Mouse (Mus musculus) cerebellum, adult 11-12 months (tissue): ENCODE measurements around the gene Rho.

ENCODE experiments used
- DNase-seq: peaks from one replicate; pipeline ENCODE4 v3.0.0; 2022

Gene Rho

GRCm38 (mm10) chr6:115915601-115916445, 15.7 kb upstream of the Rho start:
- DNase-seq = peak; percentile 79

DNA sequence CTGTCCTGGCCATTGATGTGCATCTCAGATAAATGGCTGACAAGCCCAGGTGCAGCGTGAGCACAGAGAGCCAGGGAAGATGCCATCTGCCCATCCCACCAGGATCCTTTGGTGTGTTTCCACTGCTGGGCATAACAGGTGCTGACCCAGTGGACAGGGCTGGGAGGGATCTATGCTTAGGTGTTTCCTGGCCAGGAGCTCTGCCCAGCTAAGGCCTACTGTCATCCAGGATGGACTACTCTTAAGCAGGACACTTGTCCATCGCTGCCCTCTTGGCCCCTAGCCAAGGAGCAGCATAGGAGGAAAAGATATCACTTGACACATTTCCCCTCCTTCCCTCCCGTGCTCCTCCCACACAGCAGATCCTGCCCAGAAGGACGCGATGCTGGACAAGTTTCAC, 14.9 kb upstream of the Rho start:
- peak; percentile 78 for DNase-seq

GRCm38 (mm10) chr6:115918615-115919014, 12.9 kb upstream of the Rho start:
- no peak for DNase-seq

- DNase-seq = no peak
Measured at GRCm38 (mm10) chr6:115919876-115920275, 11.7 kb upstream of the Rho start.

DNA sequence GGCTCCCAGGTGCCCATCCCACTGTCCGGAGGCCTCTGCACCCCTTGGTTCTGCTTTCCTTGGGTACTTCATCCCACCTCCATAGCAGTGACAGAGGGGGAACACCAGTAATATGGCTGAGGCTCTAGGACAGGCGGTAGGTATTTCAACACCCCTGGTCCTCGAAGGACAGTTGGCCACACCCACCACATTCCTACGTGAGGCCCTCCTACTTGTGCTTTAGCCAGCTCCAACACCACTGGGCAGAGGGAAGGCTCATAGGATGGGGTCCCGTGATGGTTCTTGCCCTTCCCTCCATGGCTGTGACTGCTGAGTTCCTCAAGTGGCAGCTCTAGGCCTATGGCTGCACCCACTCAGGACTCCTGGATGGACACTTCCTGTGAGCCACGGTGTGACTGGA, 6.7 kb upstream of the Rho start:
- no peak for DNase-seq

- DNase-seq = no peak
Measured at GRCm38 (mm10) chr6:115926416-115926815, 5.1 kb upstream of the Rho start.

DNA sequence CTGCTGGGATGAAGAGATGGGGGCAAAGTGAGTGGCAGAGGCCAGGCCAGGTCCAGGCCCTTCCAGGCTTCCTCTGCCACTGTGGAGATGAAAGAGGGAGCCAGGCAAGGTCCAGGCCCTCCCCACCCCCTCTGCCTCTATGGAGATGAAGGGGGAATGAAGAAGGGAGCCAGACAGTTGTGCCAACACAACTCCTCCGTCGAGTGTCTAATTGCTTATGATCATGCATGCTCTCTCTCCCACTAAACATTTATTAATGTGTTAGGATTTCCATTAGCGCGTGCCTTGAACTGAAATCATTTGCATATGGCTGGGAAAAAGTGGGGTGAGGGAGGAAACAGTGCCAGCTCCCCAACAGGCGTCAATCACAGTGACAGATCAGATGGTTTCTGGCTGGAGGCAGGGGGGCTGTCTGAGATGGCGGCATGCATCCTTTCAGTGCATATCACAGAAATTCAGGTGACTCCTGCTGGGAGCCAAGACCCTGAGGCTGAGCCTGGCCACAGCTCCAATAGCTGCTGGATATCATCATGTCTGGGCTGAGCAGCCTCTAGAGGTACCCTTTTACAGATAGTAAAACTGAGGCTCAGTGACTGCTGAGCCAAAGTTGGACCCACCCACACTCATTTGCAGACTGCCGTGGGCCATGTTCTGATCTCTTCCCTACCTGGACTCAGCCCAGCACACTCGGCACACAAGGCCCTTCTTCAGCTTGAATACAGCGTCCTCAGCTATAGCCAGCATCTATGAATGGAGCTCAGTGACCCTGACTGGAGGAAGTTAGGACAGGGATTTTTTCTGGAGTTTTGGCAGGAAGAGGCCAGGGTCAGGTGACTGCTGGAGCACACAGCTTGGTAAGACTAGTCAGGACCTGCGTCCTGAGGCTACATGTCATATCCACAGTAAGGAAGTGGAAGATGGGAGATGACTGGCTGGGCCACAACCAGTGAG, 4.0 kb upstream of the Rho start:
- no peak for DNase-seq

GRCm38 (mm10) chr6:115930018-115930417, 1.5 kb upstream of the Rho start:
- no peak for DNase-seq

DNA sequence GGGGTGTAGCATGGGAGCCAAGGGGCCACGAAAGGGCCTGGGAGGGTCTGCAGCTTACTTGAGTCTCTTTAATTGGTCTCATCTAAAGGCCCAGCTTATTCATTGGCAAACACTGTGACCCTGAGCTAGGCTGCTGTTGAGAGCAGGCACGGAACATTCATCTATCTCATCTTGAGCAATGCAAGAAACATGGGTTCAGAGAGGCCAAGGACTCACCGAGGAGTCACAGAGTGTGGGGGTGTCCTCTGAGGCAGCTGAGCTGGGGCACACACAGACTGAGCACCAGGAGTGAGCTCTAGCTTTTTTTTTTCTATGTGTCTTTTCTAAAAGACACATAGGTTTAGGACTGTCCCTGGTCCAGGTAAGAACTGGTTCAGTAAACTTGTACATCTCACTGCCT, 843 bp downstream of the Rho start:
- no peak for DNase-seq

- no peak for DNase-seq
Measured at GRCm38 (mm10) chr6:115935544-115935943, 4.0 kb downstream of the Rho start.

GRCm38 (mm10) chr6:115938011-115938410, 6.5 kb downstream of the Rho start:
- DNase-seq = no peak

DNA sequence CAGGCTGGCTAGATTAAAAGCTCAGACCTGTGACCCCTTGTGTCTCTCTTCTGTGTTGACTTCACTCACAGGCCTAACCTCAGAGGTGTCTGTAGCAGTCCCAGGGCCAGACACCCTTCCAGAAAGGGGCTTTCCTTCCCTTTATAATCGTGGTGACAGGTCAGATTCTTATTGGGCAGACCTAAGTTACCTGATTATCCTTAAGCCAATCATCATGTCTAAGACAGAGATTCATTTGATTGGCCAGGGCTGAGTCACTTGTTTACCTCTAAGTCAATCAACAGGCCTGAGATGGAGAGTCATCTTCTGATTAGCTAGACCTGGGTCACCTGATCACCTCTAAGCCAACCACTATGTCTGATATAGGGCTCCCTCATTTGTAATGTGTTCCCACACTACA, 7.2 kb downstream of the Rho start:
- no peak for DNase-seq

DNA sequence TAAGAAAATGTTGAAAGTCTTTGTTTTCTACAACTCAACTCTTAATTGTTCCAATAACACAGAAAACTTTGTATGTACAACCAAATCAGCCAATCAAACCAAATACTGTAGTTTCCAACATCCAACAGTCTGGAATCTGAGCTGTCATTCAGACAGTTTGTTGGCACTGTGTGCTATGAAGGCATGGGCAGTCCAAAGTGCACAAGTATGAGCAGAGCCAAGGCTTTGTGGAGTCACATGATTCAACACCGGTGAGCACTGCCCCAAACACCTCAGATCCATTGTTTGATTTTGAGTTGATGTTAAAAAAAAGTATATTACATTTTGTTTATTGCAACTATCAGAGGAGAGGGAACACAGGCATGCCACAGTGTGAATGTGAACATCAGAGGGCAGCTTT, 9.1 kb downstream of the Rho start:
- DNase-seq = no peak

GRCm38 (mm10) chr6:115941128-115941527, 9.6 kb downstream of the Rho start:
- DNase-seq = no peak

- no peak for DNase-seq
Measured at GRCm38 (mm10) chr6:115943498-115944427, 12.2 kb downstream of the Rho start.

DNA sequence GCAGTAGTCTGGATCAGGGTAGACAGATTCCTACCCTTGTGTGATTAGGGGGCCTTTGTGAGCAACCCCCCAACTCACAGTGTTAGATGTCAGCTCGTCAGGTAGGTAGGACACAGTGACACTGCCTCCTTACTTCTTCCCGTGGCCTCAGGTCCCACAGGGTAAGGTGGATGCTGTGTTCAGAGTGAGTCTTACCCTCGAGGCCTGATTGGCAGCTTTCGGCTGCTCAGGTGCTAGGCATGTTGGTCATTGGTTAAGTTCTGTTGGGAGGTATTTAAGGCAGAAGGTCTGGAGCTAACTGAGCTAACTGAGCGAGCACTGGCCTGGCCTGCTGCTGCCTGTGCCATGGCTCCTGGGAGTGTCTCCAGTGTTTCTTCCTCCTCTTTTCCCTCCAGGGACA, 13.1 kb downstream of the Rho start, which contains the start of gene H1foo:
Gene H1foo (plus strand): TSS at position 301 of the 400 bp plus-strand sequence.
- no peak for DNase-seq

- DNase-seq = no peak
Measured at GRCm38 (mm10) chr6:115945633-115946032, 14.1 kb downstream of the Rho start.

GRCm38 (mm10) chr6:115946389-115946788, 14.8 kb downstream of the Rho start:
- DNase-seq = no peak

- peak; percentile 52 for DNase-seq
Measured at GRCm38 (mm10) chr6:115954506-115955074, 23.0 kb downstream of the Rho start.

GRCm38 (mm10) chr6:115955169-115955568, 23.6 kb downstream of the Rho start:
- DNase-seq = peak; percentile 79

GRCm38 (mm10) chr6:115955664-115956063, 24.1 kb downstream of the Rho start:
- DNase-seq = no peak

DNA sequence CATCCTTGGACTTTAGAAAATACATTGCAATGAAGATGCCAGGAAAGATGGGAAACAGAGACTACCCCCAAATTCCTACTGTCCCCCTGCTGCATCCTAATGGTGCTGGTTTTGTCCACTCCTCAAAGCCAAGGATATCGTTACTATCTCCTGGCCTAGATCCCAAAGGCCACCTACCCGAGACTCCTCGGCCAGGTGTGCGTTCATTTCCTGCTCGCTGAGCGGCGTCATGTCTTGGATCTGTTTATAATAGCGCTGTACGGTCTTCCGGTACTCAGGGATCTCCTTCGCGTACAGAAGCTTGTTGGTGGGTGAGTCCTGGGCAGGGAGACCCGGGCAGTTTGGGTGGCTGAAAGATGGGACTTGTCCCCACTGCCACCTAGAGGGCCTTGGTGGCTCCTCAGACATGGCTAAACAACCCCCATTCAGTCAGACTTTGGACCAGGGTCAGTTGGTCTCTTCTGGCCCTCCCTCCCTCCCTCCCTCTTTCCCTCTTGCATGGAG, 24.9 kb downstream of the Rho start:
- peak; percentile 60 for DNase-seq
